Mouse (Mus musculus): Measurements from ENCODE around the gene Tspan18. TPM values are rescaled to one million over a fixed set of nuclear protein-coding genes. Genes with fewer than 3 reads are reported as not detected.
A peak's percentile ranks its signal among the peaks of the same experiment; 100 is the strongest.

Gene Tspan18
- total RNA-seq, 2 experiments from 2014 or later: not detected

DNA sequence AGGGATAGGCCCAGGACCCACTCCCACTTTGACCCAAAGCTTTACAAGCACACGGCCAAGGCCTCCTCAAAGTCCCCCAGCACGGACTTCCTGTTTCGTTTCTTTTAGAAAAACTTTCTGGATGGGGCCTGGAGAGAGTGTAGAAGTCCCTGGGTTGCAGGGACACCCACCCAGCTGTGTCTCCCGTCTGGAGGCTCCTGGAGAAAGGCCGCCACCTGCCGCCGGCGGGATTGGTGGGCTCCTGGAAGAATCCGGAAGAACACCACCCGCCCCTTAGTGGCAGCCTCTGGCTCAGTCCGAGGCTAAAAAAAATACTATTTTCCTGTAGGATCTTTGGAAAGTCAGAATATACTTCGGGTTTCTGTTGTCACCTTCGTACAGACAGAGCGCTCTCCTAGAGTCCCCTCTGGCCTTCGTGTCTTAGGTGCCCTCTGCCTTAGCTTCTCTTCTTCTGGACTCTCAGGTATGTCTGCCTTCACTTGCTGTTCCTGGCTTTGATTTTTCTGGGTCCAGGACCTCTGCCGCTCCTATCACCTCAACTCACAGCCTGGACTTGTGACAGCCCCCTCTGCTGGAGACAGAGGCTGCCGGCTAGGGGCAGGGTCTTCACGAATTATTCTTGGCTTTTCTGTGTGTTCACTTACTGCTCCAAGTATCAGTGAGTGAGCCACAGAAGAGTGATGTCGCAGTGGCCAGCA lies 145.4 kb downstream of the Tspan18 start:
- no peak for ATAC-seq (replicated peaks; ENCODE audit: poor library complexity)

- ATAC-seq (replicated peaks; ENCODE audit: poor library complexity): no peak
Measured at GRCm38 (mm10) chr2:93188020-93188760, 146.1 kb downstream of the Tspan18 start.

DNA sequence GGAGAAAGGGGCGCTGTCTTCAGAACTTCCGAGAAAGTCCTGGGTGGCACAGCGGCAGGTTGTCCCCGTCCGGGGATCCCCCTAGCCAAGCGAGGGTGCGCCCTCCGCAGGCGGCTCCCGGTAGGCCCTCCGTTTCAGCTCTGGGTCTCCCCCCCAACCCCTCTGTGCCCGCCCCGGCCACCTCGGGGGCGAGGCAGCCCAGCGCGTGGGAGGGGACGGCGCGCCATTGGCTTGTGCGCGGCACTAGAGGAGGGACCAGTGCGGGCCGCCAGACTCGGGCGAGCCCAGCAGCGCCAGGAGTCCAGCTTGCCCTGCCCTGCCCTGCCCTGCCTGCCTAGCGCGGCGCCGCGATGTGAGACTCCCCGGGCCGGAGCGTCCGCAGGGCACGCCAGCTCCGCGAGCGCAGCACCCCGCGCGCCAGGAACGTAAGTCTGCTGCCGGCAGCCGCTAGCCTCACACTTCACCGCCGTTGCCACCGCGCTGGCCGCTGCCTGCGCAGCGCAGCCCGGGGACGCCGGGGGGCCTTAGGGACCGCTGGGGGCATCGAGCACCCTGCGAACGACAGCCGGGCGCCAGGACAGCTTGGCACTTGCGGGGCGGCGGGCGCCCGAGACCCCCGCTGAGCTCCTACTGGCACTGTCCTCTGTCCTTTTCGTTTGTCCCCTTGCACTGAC lies 146.8 kb downstream of the Tspan18 start, which contains the start of gene Trp53i11:
TSS of gene Trp53i11 (plus strand) at position 226 of the 674 bp plus-strand sequence.
- peak; percentile 68 for ATAC-seq (replicated peaks; ENCODE audit: poor library complexity)

DNA sequence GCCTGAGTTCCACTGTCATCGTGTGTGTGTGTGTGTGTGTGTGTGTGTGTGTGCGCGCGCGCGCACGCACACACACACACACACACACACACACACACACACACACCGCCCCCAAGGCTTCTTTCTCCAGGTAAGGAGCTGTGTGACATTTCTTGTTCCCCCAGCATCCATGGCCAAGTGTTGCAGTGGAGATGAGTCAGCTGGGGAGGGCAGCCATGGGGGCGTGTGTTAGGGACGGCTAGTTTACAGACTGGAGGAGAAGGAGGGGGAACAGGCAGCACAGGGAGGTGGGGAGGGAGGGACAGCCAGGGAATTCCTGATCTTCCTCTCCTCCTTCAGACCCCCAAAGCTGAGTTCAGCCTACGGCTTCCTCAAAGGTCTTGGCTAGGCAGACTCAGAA lies 151.4 kb downstream of the Tspan18 start:
- ATAC-seq (replicated peaks; ENCODE audit: poor library complexity): no peak

GRCm38 (mm10) chr2:93180077-93180844 lies 154.0 kb downstream of the Tspan18 start:
- 0 out of 2 replicates have a peak, but pooled peaks have one; percentile 22 for ATAC-seq (replicated peaks; ENCODE audit: poor library complexity)

DNA sequence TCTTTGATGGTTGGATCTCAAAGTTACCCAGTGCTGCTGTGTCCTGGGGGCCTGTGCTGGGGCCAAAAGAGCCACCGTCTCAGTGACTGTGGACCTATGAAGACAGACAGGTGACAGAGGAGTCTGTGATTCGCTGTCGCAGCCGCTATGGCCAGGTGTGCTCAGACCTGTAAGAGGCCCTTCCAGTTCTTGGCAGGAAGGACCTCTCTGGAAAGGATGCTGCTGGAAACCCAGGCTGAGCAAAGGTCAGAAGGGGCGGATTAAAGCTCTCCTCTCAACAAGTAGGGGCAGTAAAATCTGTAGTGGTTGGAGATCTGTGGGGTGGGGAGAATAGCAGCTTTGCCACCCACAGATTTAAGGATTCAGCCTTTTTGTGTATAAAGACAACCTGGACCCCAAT lies 154.7 kb downstream of the Tspan18 start:
- no peak for ATAC-seq (replicated peaks; ENCODE audit: poor library complexity)

DNA sequence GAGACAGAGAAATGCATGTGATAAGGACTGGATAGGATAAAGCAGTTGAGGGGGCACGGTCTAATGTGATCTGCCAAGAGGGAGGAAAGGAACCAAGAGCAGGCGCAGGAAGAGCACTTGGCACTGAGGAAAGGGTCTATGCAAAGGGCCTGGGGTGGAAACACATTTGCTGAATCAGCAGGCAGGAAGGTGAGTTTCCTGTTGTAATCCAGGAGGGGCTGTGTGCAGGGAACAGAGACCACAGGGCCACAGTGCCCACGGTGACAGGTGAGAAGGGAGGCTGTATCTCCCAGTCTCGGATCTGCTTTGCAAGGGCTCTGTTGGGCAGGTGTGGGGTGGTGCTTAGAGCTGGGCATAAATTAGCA lies 156.0 kb downstream of the Tspan18 start:
- no peak for ATAC-seq (replicated peaks; ENCODE audit: poor library complexity)

GRCm38 (mm10) chr2:93177668-93178312 lies 156.5 kb downstream of the Tspan18 start:
- ATAC-seq (replicated peaks; ENCODE audit: poor library complexity): no peak

- ATAC-seq (replicated peaks; ENCODE audit: poor library complexity): no peak
Measured at GRCm38 (mm10) chr2:93176871-93177667, 157.2 kb downstream of the Tspan18 start.

GRCm38 (mm10) chr2:93176193-93176798 lies 158.0 kb downstream of the Tspan18 start:
- ATAC-seq (replicated peaks; ENCODE audit: poor library complexity): no peak

- ATAC-seq (replicated peaks; ENCODE audit: poor library complexity): no peak
Measured at GRCm38 (mm10) chr2:93175721-93176120, 158.6 kb downstream of the Tspan18 start.

DNA sequence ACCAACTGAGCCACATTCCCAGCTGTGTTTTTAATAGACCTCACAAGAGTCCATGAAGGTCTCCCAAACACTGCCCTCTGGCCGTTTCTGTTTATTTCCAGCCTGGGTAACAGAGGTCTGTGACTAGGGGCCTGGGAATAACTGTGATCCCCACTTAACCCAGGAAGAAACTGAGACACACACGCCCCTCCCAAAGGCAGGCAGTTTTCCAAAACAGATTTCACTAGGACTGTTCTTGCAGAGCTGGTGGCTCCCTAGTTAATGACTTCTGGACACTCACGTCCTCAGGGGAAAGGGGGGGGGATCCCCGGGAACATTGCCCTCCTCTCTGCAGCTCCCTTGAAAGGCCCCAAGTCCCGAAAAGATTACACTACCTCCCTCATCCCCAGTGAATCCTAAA lies 159.0 kb downstream of the Tspan18 start:
- no peak for ATAC-seq (replicated peaks; ENCODE audit: poor library complexity)

- no peak for ATAC-seq (replicated peaks; ENCODE audit: poor library complexity)
Measured at GRCm38 (mm10) chr2:93174159-93174558, 160.1 kb downstream of the Tspan18 start.

- no peak for ATAC-seq (replicated peaks; ENCODE audit: poor library complexity)
Measured at GRCm38 (mm10) chr2:93172460-93172859, 161.8 kb downstream of the Tspan18 start.

- ATAC-seq (replicated peaks; ENCODE audit: poor library complexity): no peak
Measured at GRCm38 (mm10) chr2:93171929-93172328, 162.4 kb downstream of the Tspan18 start.

- ATAC-seq (replicated peaks; ENCODE audit: poor library complexity): no peak
Measured at GRCm38 (mm10) chr2:93170845-93171200, 163.5 kb downstream of the Tspan18 start.

DNA sequence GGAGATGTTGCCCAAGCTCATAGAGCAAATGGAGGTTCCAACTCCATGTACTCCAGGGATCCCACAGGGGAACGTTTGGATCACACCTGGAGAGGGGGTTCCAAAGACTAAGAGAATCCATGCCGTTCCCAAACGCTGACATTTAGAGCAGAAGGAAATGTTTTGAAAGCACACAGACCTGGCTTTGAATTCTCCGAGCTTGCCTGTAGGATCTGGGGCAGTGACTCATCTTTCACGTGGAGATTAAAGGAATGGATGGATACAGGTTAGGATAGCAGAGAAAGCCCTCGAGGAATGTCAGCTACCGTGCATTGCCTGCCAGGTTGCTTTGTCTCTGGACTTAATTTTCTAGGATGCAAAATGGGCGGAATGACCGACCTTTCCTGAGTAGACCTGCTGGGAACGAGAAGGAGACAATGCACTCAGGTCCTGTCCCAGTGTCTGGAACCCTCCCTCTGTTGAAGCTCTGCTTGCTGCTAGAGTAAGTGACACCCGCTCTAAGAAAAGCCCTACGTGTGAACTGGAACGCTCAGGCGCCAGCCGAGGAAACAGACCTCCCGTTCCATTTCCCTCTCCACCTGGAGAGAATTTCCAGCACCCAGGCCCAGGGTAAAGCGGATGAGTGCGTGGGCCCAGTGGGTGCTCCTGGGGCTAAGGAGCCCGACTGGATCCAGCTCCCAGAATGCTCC lies 164.0 kb downstream of the Tspan18 start:
- ATAC-seq (replicated peaks; ENCODE audit: poor library complexity): no peak

- peak; percentile 88 for ATAC-seq (replicated peaks; ENCODE audit: poor library complexity)
Measured at GRCm38 (mm10) chr2:93166734-93167406, 167.4 kb downstream of the Tspan18 start.
